Mouse (Mus musculus) CH12.LX (cell line): ENCODE measurements around the gene Gm49318. TPM values are rescaled to one million over a fixed set of nuclear protein-coding genes. Genes with fewer than 3 reads are reported as not detected.

ENCODE experiments used
- DNase-seq: peaks from one replicate; pipeline ENCODE4 v3.0.0-alpha.2; 2013; ENCODE audit errors: extremely low read depth
- H3K27ac ChIP-seq: 2 replicates; pipeline ENCODE4 v1.5.1; 2012; ENCODE audit warnings: low read depth, mild to moderate bottlenecking, control low read depth, moderate library complexity; ENCODE audit not compliant: insufficient read depth
- H3K27me3 ChIP-seq: replicated peaks from 2 replicates; pipeline ENCODE3; 2012; ENCODE audit warnings: inconsistent platforms
- H3K36me3 ChIP-seq, 2 experiments: replicated peaks in 1 of 2; 2 replicates each; pipeline versions ENCODE3 to v1.6.1; 2012; ENCODE audit warnings: inconsistent platforms in 1 of 2, low read length in 1 of 2, mild to moderate bottlenecking in 1 of 2, mixed read lengths in 1 of 2, moderate library complexity in 1 of 2; ENCODE audit not compliant: control insufficient read depth in 1 of 2, insufficient read depth in 1 of 2
- H3K4me1 ChIP-seq, 2 experiments: 2 replicates each; pipeline ENCODE4 v1.6.1; 2012; ENCODE audit warnings: inconsistent platforms in 1 of 2, moderate library complexity in 1 of 2; ENCODE audit not compliant: insufficient read depth in 2 of 2, control insufficient read depth in 1 of 2
- H3K4me2 ChIP-seq: 2 replicates; pipeline ENCODE4 v1.6.1; 2012; ENCODE audit warnings: low read depth, mild to moderate bottlenecking, control low read depth; ENCODE audit not compliant: poor library complexity, insufficient read depth, severe bottlenecking
- H3K4me3 ChIP-seq, 3 experiments: fragments of 150-350 bp in 1 of 3; sonication (generic) in 1 of 3; replicated peaks in 1 of 3; 2 replicates each; pipeline versions ENCODE3 to v1.5.1; 2011 to 2012; ENCODE audit warnings: low read depth in 2 of 3, low read length in 2 of 3, mild to moderate bottlenecking in 2 of 3, moderate library complexity in 2 of 3, control low read depth in 1 of 3, improper control_type of control experiment in 1 of 3, inconsistent platforms in 1 of 3, mixed read lengths in 1 of 3; ENCODE audit not compliant: poor library complexity in 1 of 3
- H3K79me2 ChIP-seq: replicated peaks from 2 replicates; pipeline ENCODE4 v1.6.1; 2012; ENCODE audit warnings: mild to moderate bottlenecking, moderate library complexity; ENCODE audit not compliant: control insufficient read depth, poor library complexity, insufficient read depth, severe bottlenecking; ENCODE audit errors: extremely low read depth
- H3K9ac ChIP-seq: 2 replicates; pipeline ENCODE4 v1.6.1; 2012; ENCODE audit warnings: low read depth, mild to moderate bottlenecking, control low read depth, moderate library complexity; ENCODE audit not compliant: insufficient read depth
- H3K9me3 ChIP-seq: replicated peaks from 2 replicates; pipeline ENCODE3; 2012; ENCODE audit warnings: low read length, inconsistent platforms, mixed read lengths
- BHLHE40 ChIP-seq: IDR thresholded peaks from 2 replicates; pipeline ENCODE4 v1.6.1; 2011; ENCODE audit warnings: mild to moderate bottlenecking, low read depth, low read length, improper control_type of control experiment
- CHD2 ChIP-seq: IDR thresholded peaks from 2 replicates; pipeline ENCODE4 v1.6.1; 2011; ENCODE audit warnings: low read length, improper control_type of control experiment
- CTCF ChIP-seq, 2 experiments: IDR thresholded peaks in 1 of 2; conservative IDR thresholded peaks in 1 of 2; 2 replicates each; pipeline ENCODE4 v1.5.1; 2011 to 2012; ENCODE audit warnings: low read depth in 2 of 2, low read length in 2 of 2, improper control_type of control experiment in 1 of 2, inconsistent platforms in 1 of 2, mild to moderate bottlenecking in 1 of 2, moderate library complexity in 1 of 2
- E2F4 ChIP-seq: IDR thresholded peaks from 2 replicates; pipeline ENCODE4 v1.6.1; 2011; ENCODE audit warnings: low read depth, low read length, improper control_type of control experiment; ENCODE audit not compliant: insufficient replicate concordance
- ELF1 ChIP-seq: IDR thresholded peaks from 2 replicates; pipeline ENCODE4 v1.6.1; 2014; ENCODE audit warnings: low read depth, mild to moderate bottlenecking, inconsistent platforms, low read length, improper control_type of control experiment
- HCFC1 ChIP-seq: IDR thresholded peaks from 2 replicates; pipeline ENCODE4 v1.6.1; 2012; ENCODE audit warnings: low read depth, mild to moderate bottlenecking, inconsistent platforms, low read length, improper control_type of control experiment
- IRF4 ChIP-seq: IDR thresholded peaks from 2 replicates; pipeline ENCODE4 v1.6.1; 2014; ENCODE audit warnings: low read depth, mild to moderate bottlenecking, inconsistent platforms, low read length, improper control_type of control experiment
- JUN ChIP-seq: IDR thresholded peaks from 2 replicates; pipeline ENCODE4 v1.6.1; 2011; ENCODE audit warnings: low read depth, mild to moderate bottlenecking, low read length, improper control_type of control experiment, moderate library complexity; ENCODE audit not compliant: insufficient read depth
- KAT2A ChIP-seq: IDR thresholded peaks from 2 replicates; pipeline ENCODE4 v1.6.1; 2012; ENCODE audit warnings: low read length, improper control_type of control experiment, inconsistent platforms; ENCODE audit not compliant: insufficient replicate concordance
- MAX ChIP-seq: IDR thresholded peaks from 2 replicates; pipeline ENCODE4 v1.6.1; 2011; ENCODE audit warnings: low read length, improper control_type of control experiment
- MAZ ChIP-seq: IDR thresholded peaks from 2 replicates; pipeline ENCODE4 v1.6.1; 2012; ENCODE audit warnings: low read depth, mild to moderate bottlenecking, inconsistent platforms, low read length, improper control_type of control experiment, moderate library complexity
- MEF2A ChIP-seq: IDR thresholded peaks from 2 replicates; pipeline ENCODE4 v1.6.1; 2014; ENCODE audit warnings: low read depth, mild to moderate bottlenecking, inconsistent platforms, low read length, improper control_type of control experiment, borderline replicate concordance
- MXI1 ChIP-seq: IDR thresholded peaks from 2 replicates; pipeline ENCODE4 v1.6.1; 2011; ENCODE audit warnings: mild to moderate bottlenecking, low read depth, low read length, improper control_type of control experiment
- NRF1 ChIP-seq: IDR thresholded peaks from 2 replicates; pipeline ENCODE4 v1.6.1; 2014; ENCODE audit warnings: low read depth, mild to moderate bottlenecking, inconsistent platforms, low read length, improper control_type of control experiment, moderate library complexity
- POLR2AphosphoS2 ChIP-seq: IDR thresholded peaks from 2 replicates; pipeline ENCODE4 v1.6.1; 2011; ENCODE audit warnings: low read depth, low read length, improper control_type of control experiment
- RAD21 ChIP-seq: IDR thresholded peaks from 2 replicates; pipeline ENCODE4 v1.6.1; 2011; ENCODE audit warnings: low read depth, mild to moderate bottlenecking, low read length, improper control_type of control experiment, moderate library complexity
- RCOR1 ChIP-seq: conservative IDR thresholded peaks from 2 replicates; pipeline ENCODE4 v1.6.1; 2012; ENCODE audit warnings: low read depth, mild to moderate bottlenecking, inconsistent platforms, low read length, improper control_type of control experiment
- SIN3A ChIP-seq: IDR thresholded peaks from 2 replicates; pipeline ENCODE4 v1.6.1; 2012; ENCODE audit warnings: low read length, improper control_type of control experiment, inconsistent platforms
- SMC3 ChIP-seq: IDR thresholded peaks from 2 replicates; pipeline ENCODE4 v1.6.1; 2011; ENCODE audit warnings: low read depth, low read length, improper control_type of control experiment
- USF2 ChIP-seq: conservative IDR thresholded peaks from 2 replicates; pipeline ENCODE4 v1.6.1; 2011; ENCODE audit warnings: low read depth, low read length, improper control_type of control experiment
- dilution Hi-C: fragments of 300-500 bp; cut with MboI; formaldehyde crosslinking; loops from 2 replicates; pipeline ENCODE4 v1.14.3; 2020; ENCODE audit warnings: low sequenced_read_pairs; ENCODE audit not compliant: extremely low pct_unique_long_range_greater_than_20kb, extremely low pct_ligation_motif_present
- in situ Hi-C: fragments of 300-500 bp; cut with MboI; formaldehyde crosslinking; loops from 3 replicates; pipeline ENCODE4 v1.14.3; 2019; ENCODE audit warnings: low sequenced_read_pairs, low pct_ligation_motif_present, low pct_unique_long_range_greater_than_20kb, mixed read lengths
- polyA plus RNA-seq: library from polyadenylated mRNA; unstranded; fragments of >175 nt; gene quantifications from 2 replicates; pipeline ENCODE4 v1.2.1, GENCODE M21; 2012; ENCODE audit warnings: low read depth; ENCODE audit not compliant: insufficient read length
- total RNA-seq, 2 experiments: library from RNA; depleted of rRNA; stranded (reverse); fragments of 300-350 nt in 1 of 2; fragments of >200 nt in 1 of 2; gene quantifications; 2 replicates each; pipeline ENCODE4 v1.2.3; 2012 to 2014

Gm49318 gene
- total and polyA plus RNA-seq, 3 experiments: not detected

DNA sequence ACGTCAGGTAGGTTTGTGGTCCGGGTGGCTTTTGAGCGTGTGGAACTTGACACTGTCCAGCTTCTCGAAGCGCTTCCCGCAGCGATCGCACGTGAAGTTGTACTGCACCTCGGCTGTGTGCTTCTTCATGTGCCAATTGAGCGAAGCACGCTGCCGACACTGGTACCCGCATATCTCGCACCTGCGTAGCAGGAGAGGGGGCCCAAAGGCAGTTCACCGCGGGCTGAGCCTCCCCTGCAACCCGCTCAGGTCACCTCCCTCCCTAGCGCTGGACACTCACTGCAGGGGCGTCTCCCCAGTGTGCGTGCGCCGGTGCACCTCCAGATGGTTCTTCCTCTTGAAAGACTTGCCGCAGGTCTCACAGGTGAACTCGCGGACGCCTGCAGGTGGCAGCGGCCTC, 15.3 kb downstream of the Gm49318 start:
- Histone ChIP-seq H3K27ac (no peak overlapping the region), H3K4me1 (no peaks in the 10 kb centered on the region), H3K79me2 (no peaks in the 10 kb centered on the region), H3K4me3 (no peak overlapping the region), H3K4me2 (no peak overlapping the region), H3K36me3 (peaks cover 32 to 57% of the 10 kb centered on the region in 2 experiments), H3K27me3 (no peaks in the 10 kb centered on the region), H3K9ac (no peak overlapping the region), H3K9me3 (peaks cover 2% of the 10 kb centered on the region)
- dilution Hi-C loops (no loop called here), in situ Hi-C loops (no loop called here)
- DNase-seq: no peak
- TF ChIP-seq IRF4 (no peak), MEF2A (no peak), SMC3 (no peak), MXI1 (no peak), RAD21 (no peak), E2F4 (no peak), JUN (no peak), CHD2 (no peak), SIN3A (no peak), RCOR1 (no peak), POLR2AphosphoS2 (no peak), USF2 (no peak), ELF1 (no peak), MAX (no peak), BHLHE40 (no peak), KAT2A (no peak), MAZ (no peak), NRF1 (no peak), CTCF (conservative IDR thresholded peaks at IDR 0.05 in 1 of 2, IDR thresholded peaks at IDR 0.05 in 1 of 2; ENCODE audit: low read depth in 2 of 2, low read length in 2 of 2) (no peak)

DNA sequence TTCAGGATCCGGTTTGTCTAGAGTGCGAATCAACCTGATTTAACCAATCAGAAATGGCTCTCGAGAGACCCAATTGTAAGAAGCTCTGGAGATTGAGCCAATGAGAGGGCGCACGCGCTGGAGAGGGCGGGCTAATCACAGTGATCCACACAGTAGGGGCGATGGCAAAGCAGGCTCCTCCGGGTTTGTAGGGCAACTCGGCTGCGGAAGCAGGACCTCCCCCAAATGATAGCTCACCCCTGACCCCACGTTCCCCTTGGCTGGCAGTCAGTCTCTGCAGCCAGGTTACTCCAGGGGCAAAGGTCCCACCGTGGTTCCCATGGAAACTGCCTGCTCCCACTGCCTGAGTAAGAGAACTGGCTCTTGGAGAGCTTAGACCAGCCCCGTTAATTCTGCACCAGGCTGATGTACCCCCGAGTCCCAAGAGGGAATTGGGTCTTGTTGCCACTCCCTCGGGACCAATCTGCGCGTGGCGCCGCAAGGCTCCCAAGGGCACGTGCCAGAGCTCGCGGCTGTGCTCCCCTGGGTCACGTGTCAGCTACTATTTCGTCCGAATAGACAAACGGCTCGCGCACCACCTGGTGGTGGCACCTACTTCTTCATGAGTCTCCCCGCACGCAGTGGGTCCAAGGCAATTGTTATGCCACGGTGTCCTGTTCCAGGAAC, 16.5 kb downstream of the Gm49318 start:
- in situ Hi-C loops (no loop called here), dilution Hi-C loops (no loop called here)
- Histone ChIP-seq H3K4me2 (no peak overlapping the region), H3K9me3 (peaks cover 2% of the 10 kb centered on the region), H3K9ac (no peak overlapping the region), H3K36me3 (peaks cover 29 to 51% of the 10 kb centered on the region in 2 experiments), H3K4me3 (no peak overlapping the region), H3K4me1 (no peaks in the 10 kb centered on the region), H3K27me3 (no peaks in the 10 kb centered on the region), H3K27ac (no peak overlapping the region), H3K79me2 (no peaks in the 10 kb centered on the region)
- no peak for DNase-seq
- TF ChIP-seq BHLHE40 (peak; percentile 79), SMC3 (no peak), MAZ (no peak), MXI1 (no peak), HCFC1 (no peak), MAX (0 out of 2 replicates have a peak, but pooled peaks have one; percentile 20)
